Mouse (Mus musculus) left cerebral cortex, adult 6 months (tissue): Measurements from ENCODE around the gene Pilrb2. TPM values are rescaled to one million over a fixed set of nuclear protein-coding genes. Genes with fewer than 3 reads are reported as not detected.

Experiments
- long read RNA-seq, 2 experiments: library from polyadenylated mRNA; unstranded; transcript quantifications; one replicate each; pipeline ENCODE4 v2.0.0; 2019 to 2020
- polyA plus RNA-seq: library from polyadenylated mRNA; unstranded; fragments of <200 nt; fragmentation: Nextera tagmentation; gene quantifications from 2 replicates; pipeline ENCODE4 v1.2.3, GENCODE M21; 2021

Pilrb2 gene
- polyA plus RNA-seq = 0.11 TPM in 1 of 2 replicates, not detected in the other
- long read RNA-seq, experiment 1, partial matches to known transcripts = 1 of 1 reads
- long read RNA-seq, experiment 1, other reads (novel, unspliced or antisense) = 0 of 1 reads
- long read RNA-seq, experiment 2 = 0 reads

GRCm38 (mm10) chr5:137871644-137872380 lies at the start of gene Pilrb2:
TSS of gene Pilrb2 (minus strand) at chr5:137871815.

GRCm38 (mm10) chr5:137857960-137858710 lies 13.5 kb downstream of the Pilrb2 start, which contains the start of gene Pilrb1:
TSS of gene Pilrb1 (minus strand) at chr5:137858106.

GRCm38 (mm10) chr5:137835966-137836520 lies 35.6 kb downstream of the Pilrb2 start, which contains the start of gene Pilra:
TSS of gene Pilra (minus strand) at chr5:137836281.

Other genes with a start within 250 kb of the Pilrb2 start
- not detected in 2 replicates for gene Fbxo24, start 242.8 kb downstream of the Pilrb2 start, polyA plus RNA-seq
- gene Lrch4, start 242.7 kb downstream of the Pilrb2 start, polyA plus RNA-seq = 2.1 and 7.4 TPM in 2 replicates
- gene Gm20605, start 242.6 kb downstream of the Pilrb2 start, polyA plus RNA-seq = 0.30 and 0.32 TPM in 2 replicates
- gene Sap25, start 230.5 kb downstream of the Pilrb2 start, polyA plus RNA-seq = 0.50 and 0.69 TPM in 2 replicates
- gene Irs3, start 226.1 kb downstream of the Pilrb2 start, polyA plus RNA-seq = 0.14 and 0.16 TPM in 2 replicates
- 14.9 and 22.9 TPM in 2 replicates for gene Agfg2, start 187.1 kb downstream of the Pilrb2 start, polyA plus RNA-seq
- 1.3 and 12.1 TPM in 2 replicates for gene Nyap1, start 130.2 kb downstream of the Pilrb2 start, polyA plus RNA-seq
- 379 and 574 TPM in 2 replicates for gene Tsc22d4, start 126.1 kb downstream of the Pilrb2 start, polyA plus RNA-seq
- 21.3 and 41.2 TPM in 2 replicates for gene Ppp1r35, start 93.0 kb downstream of the Pilrb2 start, polyA plus RNA-seq
- 9.1 and 11.8 TPM in 2 replicates for gene Mepce, start 84.2 kb downstream of the Pilrb2 start, polyA plus RNA-seq
- gene Zcwpw1, start 84.0 kb downstream of the Pilrb2 start, polyA plus RNA-seq = 3.6 and 4.2 TPM in 2 replicates
- gene Pilra, start 35.5 kb downstream of the Pilrb2 start, polyA plus RNA-seq = 0.89 and 1.3 TPM in 2 replicates
- gene Pilrb1, start 13.7 kb downstream of the Pilrb2 start, polyA plus RNA-seq = not detected in 2 replicates
- gene Cyp3a13, start 49.8 kb upstream of the Pilrb2 start, polyA plus RNA-seq = not detected in 2 replicates
- 11.5 and 13.1 TPM in 2 replicates for gene Gjc3, start 91.3 kb upstream of the Pilrb2 start, polyA plus RNA-seq
- gene Azgp1, start 109.7 kb upstream of the Pilrb2 start, polyA plus RNA-seq = not detected in 2 replicates
- not detected in 2 replicates for gene Smok3a, start 149.4 kb upstream of the Pilrb2 start, polyA plus RNA-seq
- not detected in 2 replicates for gene Smok3b, start 149.6 kb upstream of the Pilrb2 start, polyA plus RNA-seq
- not detected in 2 replicates for gene Smok3c, start 181.4 kb upstream of the Pilrb2 start, polyA plus RNA-seq
- 9.4 and 10.4 TPM in 2 replicates for gene Zkscan1, start 213.3 kb upstream of the Pilrb2 start, polyA plus RNA-seq
- 14.2 and 14.4 TPM in 2 replicates for gene Zscan21, start 245.1 kb upstream of the Pilrb2 start, polyA plus RNA-seq